Mouse (Mus musculus) heart, adult 18-20 months (tissue): ENCODE measurements around the gene Cntrl. TPM values are rescaled to one million over a fixed set of nuclear protein-coding genes. Genes with fewer than 3 reads are reported as not detected.

Experiments
- DNase-seq, 2 experiments: peaks; one replicate each; pipeline ENCODE4 v3.0.0; 2021 to 2022; ENCODE audit warnings: mixed read lengths in 1 of 2
- total RNA-seq, 2 experiments: library from RNA; stranded (reverse); gene quantifications; 2 replicates each; pipeline ENCODE4 v1.2.3; 2021

Gene Cntrl
- total RNA-seq, 2 experiments from 2014 or later = 3.7 to 5.2 TPM

GRCm38 (mm10) chr2:35124716-35125115, 15.4 kb downstream of the Cntrl start:
- no peak for DNase-seq

DNA sequence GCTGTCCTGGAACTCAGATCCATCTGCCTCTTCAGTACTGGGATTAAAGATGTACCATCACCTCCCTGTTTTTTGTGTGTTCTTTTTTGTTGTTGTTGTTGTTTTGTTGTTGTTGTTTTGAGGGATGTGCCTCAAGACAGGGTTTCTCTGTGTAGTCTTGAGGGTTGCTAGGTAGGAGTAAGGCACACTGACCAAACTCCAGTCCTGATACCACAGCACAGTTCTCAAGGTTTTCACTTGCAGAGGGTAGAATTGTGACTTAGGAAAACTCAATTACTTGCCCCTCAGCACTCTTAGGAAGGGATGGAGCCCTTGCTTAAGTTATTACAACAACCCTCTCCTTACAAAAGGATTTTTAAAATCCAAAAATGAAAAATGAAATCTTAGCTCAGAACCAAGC, 22.2 kb downstream of the Cntrl start:
- DNase-seq = no peak

DNA sequence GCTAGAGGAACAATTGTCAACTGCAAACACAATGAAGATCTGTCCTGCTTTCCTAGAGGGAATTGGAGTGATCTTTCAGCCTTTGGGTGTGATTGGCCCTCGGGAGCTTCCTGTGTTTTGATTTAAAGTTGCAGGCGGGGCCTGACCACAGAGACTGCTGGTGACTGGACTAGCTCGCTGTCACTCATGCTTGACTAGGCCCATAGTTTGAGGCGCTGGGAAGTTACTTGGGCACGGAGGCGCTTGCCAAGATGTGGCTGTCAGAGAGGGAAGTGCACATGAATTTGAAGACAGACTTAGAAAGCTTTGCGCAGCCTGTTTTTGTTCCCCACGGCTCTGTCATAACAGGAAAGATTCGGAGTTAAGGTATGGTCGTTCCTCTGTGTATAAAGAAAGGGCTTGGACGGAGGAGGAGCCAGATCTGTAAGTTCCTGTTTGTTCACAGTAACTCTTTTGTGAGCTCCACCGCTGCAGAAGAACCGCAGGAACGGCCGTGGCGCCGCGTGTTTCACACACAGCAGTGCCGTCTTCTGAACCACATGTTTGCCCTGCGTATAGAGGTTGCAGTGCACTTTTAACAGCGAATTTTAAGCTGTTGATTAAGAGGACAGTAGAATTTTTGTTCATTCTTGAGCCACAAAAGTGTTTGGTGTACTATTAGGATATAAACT, 22.8 kb downstream of the Cntrl start:
- peak; percentile 98 to 100 for DNase-seq

- no peak for DNase-seq
These were observed 23.4 kb downstream of the Cntrl start for GRCm38 (mm10) chr2:35132662-35133055.

GRCm38 (mm10) chr2:35133891-35134290, 24.6 kb downstream of the Cntrl start:
- DNase-seq = no peak

GRCm38 (mm10) chr2:35138576-35138975, 29.3 kb downstream of the Cntrl start:
- no peak for DNase-seq

DNA sequence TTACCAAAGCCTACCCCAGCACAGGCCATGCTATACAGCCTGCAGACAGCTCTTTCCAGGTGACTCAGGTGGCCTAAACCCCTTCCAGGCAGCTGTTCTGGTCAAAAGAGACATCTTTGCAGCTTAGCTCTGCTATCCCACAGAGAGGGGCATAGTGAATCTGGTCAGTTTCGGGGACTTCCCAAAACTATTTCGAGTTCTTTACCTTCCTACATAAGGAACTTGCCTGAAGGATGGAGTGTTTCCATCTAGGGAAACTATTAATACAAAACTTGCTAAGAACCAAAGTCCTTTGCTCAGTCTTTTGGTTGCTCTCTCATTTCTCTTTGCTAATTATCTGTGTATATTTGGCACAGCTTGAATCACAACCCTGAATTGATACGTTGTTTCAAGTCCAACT, 32.4 kb downstream of the Cntrl start:
- DNase-seq = no peak

- no peak for DNase-seq
These were observed 39.5 kb downstream of the Cntrl start for GRCm38 (mm10) chr2:35148806-35149205.

DNA sequence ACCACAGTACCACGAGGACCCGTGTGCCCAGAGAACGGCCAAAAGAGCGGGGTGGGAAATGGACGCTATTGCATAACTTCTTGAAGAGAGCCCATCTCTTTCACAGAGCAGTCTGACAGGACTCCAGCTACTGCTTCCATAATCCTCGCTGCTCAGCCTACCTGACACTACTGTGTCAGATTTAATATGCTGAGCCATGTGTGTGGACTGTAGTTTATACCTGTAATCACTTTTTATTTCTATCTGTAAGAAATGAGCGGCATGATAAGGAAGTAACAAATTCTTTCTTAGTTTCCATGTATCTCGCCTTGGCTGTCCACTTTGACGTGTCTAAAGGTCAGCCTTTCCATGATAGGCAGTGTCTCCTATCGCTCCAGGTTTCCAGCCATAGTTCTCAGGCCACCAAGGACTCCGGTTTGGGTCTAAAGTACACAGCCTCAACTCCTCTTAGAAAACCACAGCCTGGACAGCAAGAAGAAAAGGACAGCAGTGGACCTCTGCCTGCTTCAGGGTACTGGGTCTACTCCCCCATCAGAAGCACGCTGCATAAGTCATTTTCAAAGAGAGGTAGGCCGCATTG, 42.1 kb downstream of the Cntrl start:
- DNase-seq = no peak

DNA sequence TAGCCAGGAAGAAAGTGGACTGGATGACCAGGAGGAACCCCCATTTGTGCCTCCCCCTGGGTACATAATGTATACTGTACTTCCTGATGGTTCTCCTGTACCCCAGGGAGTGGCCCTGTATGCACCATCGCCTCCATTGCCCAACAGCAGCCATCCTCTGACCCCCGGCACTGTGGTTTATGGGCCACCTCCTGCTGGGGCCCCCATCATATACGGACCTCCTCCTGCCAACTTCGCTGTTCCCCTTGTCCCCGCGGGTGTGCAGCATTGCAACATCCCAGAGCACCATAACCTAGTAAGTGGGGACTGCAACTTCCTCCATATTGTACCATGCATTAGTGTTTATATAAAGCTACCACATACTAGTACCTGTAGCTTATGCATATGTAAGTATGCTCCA, 43.9 kb downstream of the Cntrl start:
- no peak for DNase-seq

DNA sequence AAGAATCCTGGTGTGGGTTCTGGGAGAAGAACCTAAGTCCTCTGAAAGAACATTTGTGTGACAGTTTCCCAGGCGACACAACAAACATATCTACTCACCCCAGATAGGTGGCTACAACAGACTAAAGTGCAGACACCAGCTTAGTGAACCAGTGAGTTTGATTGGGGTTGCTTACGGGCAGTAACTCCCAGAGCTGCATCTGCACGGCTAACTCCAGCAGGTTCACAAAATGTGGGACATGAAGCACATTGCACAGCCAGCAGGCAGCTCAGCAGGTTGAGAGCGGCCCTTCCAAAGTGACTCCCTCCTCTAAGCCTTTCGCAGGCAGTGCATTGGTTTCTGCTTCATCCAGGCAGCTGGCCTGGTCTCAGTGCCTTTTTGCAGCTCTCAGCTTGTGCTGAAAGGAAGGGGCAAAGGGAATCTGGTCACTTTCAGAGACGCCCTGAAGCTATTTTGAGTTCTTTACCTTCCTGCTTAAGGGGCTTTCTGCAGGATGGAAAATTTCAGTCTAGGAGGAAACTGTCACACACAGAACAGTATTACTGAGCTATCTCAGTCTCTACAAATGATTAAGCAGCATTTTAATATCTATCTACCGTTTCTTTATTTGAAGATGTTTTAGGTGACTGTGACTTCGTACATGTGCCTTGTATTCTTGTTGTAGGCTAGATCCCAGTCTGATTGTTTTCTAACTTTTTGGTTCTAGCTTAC, 44.7 kb downstream of the Cntrl start:
- DNase-seq = no peak

GRCm38 (mm10) chr2:35156985-35157384, 47.7 kb downstream of the Cntrl start:
- no peak for DNase-seq

GRCm38 (mm10) chr2:35157836-35158235, 48.5 kb downstream of the Cntrl start:
- no peak for DNase-seq

DNA sequence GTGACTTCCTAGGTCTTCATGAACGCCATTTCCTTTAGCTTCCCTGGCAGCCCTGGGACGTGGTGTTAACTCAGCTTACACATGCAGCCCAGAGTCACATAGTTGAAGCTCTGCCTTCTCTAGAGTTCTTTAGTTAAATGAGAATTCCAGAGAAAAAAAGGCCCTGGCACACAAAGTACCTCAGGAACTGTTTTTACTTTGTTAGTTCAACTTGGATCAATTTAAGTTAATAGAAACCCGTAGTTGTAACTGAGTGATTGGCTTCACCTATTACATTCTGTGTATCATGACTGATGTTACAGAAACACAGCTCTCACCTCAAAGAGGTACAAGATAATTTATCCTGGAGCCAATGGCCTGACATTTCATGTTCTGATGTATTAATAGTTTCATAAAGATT, 49.1 kb downstream of the Cntrl start:
- DNase-seq = no peak

DNA sequence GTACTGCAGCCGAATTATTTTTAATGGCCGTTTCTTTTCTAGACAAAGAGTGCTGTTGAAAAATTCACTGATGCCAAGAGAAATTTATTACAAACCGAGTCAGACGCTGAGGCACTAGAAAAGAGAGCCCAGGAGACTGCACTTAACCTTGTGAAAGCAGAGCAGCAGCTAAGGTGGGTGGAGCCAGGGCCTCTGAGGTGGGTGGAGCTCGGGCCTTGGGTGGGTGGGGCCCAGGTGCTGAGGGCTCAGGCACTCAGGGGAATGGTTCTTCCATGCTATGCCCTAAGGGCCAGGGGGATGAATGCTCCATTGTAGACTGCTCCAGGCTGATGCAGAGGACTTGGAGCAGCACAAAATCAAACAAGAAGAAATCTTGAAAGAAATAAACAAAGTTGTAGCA, 50.9 kb downstream of the Cntrl start:
- no peak for DNase-seq

GRCm38 (mm10) chr2:35161846-35162488, 52.7 kb downstream of the Cntrl start:
- peak; percentile 49 for DNase-seq

DNA sequence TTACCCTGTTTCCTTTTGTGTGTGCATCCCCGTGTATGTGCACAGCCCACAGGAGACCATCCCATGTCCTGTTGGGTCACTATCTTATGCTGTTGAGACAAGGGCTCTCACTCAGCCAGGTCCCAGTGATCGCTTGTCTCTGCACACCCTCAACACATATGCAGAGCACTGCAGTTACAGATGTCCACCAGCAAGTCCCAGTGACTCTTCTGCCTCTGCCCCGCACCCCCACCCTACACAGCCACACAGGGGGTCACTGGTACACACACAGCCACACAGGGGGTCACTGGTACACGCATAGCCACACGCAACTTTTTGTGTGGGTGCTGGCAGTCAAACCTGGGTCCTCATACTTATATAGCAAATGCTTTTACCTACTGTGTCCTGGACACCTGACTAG, 54.1 kb downstream of the Cntrl start:
- DNase-seq = no peak

GRCm38 (mm10) chr2:35165416-35165815, 56.1 kb downstream of the Cntrl start:
- no peak for DNase-seq

GRCm38 (mm10) chr2:35166816-35167215, 57.5 kb downstream of the Cntrl start:
- no peak for DNase-seq

GRCm38 (mm10) chr2:35169452-35169851, 60.2 kb downstream of the Cntrl start:
- DNase-seq = no peak

GRCm38 (mm10) chr2:35171341-35171861, 62.1 kb downstream of the Cntrl start:
- peak; percentile 70 to 71 for DNase-seq

DNA sequence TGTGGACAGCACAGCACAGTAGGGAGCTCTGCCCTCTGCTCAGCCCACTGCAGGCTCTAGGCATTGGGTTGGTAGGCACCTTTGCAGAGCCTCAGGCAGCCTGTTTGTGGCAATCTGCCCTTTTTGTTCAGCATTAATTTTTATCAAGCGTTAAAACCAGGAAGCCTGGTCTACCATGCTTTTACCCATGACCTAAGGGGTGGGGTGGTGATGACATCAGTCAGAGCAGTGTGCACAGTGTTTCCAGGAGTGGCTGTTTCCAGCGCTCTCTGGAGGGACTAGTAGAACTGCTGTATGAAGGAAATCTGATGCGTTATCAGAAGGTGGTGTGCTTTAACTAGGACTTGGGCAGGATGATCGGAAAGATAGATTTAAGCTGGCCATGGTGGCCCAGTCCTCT, 63.0 kb downstream of the Cntrl start:
- no peak for DNase-seq

DNA sequence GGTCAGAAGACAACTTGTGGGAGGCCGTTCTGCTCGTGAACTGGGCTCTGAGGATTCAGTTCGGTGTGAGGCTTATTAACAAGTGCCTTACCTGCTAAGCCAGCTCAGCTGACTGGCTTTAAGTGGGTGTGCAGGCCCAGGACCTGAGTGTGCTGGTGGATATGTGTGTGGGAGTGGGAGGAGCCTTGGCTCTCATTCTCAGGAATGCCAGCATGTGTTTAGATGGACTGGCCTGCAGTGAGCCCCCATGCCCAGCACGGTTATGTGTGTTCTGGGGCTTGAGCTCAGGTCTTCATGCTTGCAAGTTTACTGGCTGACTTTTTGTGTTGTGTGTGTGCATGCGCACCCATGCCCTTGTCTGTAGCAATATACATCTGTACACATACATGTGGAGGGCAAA, 64.4 kb downstream of the Cntrl start:
- DNase-seq = no peak
